Mouse (Mus musculus): ENCODE results near the gene Fam110a. TPM values are rescaled to one million over a fixed set of nuclear protein-coding genes. Genes with fewer than 3 reads are reported as not detected.
"Not testable (repeated sequence)": the region's sequence is repeated elsewhere in the genome, so short reads cannot be mapped to it uniquely, and the experiment has no call there.

Fam110a gene
- polyA plus RNA-seq, 1 experiment from 2014 or later = 11.1 TPM

DNA sequence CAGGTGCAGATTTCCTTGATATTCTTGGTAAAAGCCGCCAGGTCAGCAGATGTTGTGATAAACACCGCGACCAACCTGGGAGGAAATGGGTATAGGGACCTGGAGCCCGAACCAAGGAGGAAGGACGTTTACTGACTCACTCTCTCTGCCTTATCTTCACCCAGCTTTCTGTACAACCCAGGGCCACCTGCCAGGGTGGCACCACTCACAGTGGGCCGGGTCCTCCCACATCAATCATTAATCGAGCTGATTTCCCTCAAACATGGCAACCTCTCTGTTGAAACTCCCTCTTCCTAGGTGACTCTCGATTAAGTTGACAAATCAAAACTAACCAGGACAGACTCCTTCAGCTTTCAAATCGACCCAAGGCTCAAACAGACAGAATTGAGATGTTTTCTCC is 30.2 kb upstream of the Fam110a start:
- no peak overlapping the region for H3K4me2 ChIP-seq
- H3K27me3 ChIP-seq (replicated peaks) = 0 out of 2 replicates have a peak, but pooled peaks cover 11% of the 10 kb centered on the region
- 49% methylated on average over 9 of the region's 9 CpGs for WGBS (ENCODE audit: insufficient replicate concordance)
- H3K36me3 ChIP-seq = no peaks in the 10 kb centered on the region
- H3K4me1 ChIP-seq = no peaks in the 10 kb centered on the region
- no peak overlapping the region for H3K9ac ChIP-seq
- no peak overlapping the region for H3K4me3 ChIP-seq
- H3K27ac ChIP-seq = no peak overlapping the region
- ATAC-seq = no peak
- no peaks in the 10 kb centered on the region for H3K9me3 ChIP-seq (replicated peaks)

- Histone ChIP-seq H3K4me2 (no peak overlapping the region), H3K27me3 (replicated peaks) (0 out of 2 replicates have a peak, but pooled peaks cover 11% of the 10 kb centered on the region), H3K4me1 (no peaks in the 10 kb centered on the region), H3K9me3 (replicated peaks) (no peaks in the 10 kb centered on the region), H3K4me3 (no peak overlapping the region), H3K36me3 (no peaks in the 10 kb centered on the region), H3K27ac (no peak overlapping the region), H3K9ac (no peak overlapping the region)
- ATAC-seq = no peak
- WGBS (ENCODE audit: insufficient replicate concordance) = 55% methylated on average over 15 of the region's 15 CpGs
Measured at GRCm38 (mm10) chr2:152009061-152009779, 29.2 kb upstream of the Fam110a start.

- Histone ChIP-seq H3K4me2 (no peak overlapping the region), H3K27ac (no peak overlapping the region), H3K4me1 (no peaks in the 10 kb centered on the region), H3K36me3 (no peaks in the 10 kb centered on the region), H3K9me3 (replicated peaks) (no peaks in the 10 kb centered on the region), H3K9ac (no peak overlapping the region), H3K4me3 (no peak overlapping the region), H3K27me3 (replicated peaks) (0 out of 2 replicates have a peak, but pooled peaks cover 11% of the 10 kb centered on the region)
- no peak for ATAC-seq
- WGBS (ENCODE audit: insufficient replicate concordance) = 49% methylated on average over 10 of the region's 10 CpGs
Measured at GRCm38 (mm10) chr2:152007783-152008182, 27.8 kb upstream of the Fam110a start.

- ATAC-seq = no peak
- H3K36me3 ChIP-seq = no peaks in the 10 kb centered on the region
- H3K27me3 ChIP-seq (replicated peaks) = peaks cover 54% of the 10 kb centered on the region
- no peak overlapping the region for H3K4me2 ChIP-seq
- H3K27ac ChIP-seq = no peak overlapping the region
- WGBS (ENCODE audit: insufficient replicate concordance) = 21% methylated on average over 6 of the region's 6 CpGs
- H3K9ac ChIP-seq = no peak overlapping the region
- peaks cover 27% of the 10 kb centered on the region for H3K4me1 ChIP-seq
- H3K9me3 ChIP-seq (replicated peaks) = no peaks in the 10 kb centered on the region
- H3K4me3 ChIP-seq = no peak overlapping the region
Measured at GRCm38 (mm10) chr2:152002529-152002928, 22.5 kb upstream of the Fam110a start.

- H3K4me2 ChIP-seq = no peak overlapping the region
- H3K27ac ChIP-seq = no peak overlapping the region
- ATAC-seq = no peak
- 57% methylated on average over 6 of the region's 6 CpGs for WGBS (ENCODE audit: insufficient replicate concordance)
- no peak overlapping the region for H3K4me3 ChIP-seq
- H3K9ac ChIP-seq = no peak overlapping the region
- peaks cover 43% of the 10 kb centered on the region for H3K4me1 ChIP-seq
- peaks cover 65% of the 10 kb centered on the region for H3K27me3 ChIP-seq (replicated peaks)
- H3K9me3 ChIP-seq (replicated peaks) = no peaks in the 10 kb centered on the region
- no peaks in the 10 kb centered on the region for H3K36me3 ChIP-seq
Measured at GRCm38 (mm10) chr2:152000735-152001134, 20.7 kb upstream of the Fam110a start.

GRCm38 (mm10) chr2:152000291-152000679 is 20.3 kb upstream of the Fam110a start:
- H3K4me2 ChIP-seq = no peak overlapping the region
- H3K9ac ChIP-seq = no peak overlapping the region
- no peaks in the 10 kb centered on the region for H3K36me3 ChIP-seq
- no peaks in the 10 kb centered on the region for H3K9me3 ChIP-seq (replicated peaks)
- H3K4me1 ChIP-seq = peaks cover 43% of the 10 kb centered on the region
- WGBS (ENCODE audit: insufficient replicate concordance) = 47% methylated on average over 3 of the region's 3 CpGs
- no peak for ATAC-seq
- H3K27me3 ChIP-seq (replicated peaks) = peaks cover 66% of the 10 kb centered on the region
- no peak overlapping the region for H3K27ac ChIP-seq
- H3K4me3 ChIP-seq = no peak overlapping the region

DNA sequence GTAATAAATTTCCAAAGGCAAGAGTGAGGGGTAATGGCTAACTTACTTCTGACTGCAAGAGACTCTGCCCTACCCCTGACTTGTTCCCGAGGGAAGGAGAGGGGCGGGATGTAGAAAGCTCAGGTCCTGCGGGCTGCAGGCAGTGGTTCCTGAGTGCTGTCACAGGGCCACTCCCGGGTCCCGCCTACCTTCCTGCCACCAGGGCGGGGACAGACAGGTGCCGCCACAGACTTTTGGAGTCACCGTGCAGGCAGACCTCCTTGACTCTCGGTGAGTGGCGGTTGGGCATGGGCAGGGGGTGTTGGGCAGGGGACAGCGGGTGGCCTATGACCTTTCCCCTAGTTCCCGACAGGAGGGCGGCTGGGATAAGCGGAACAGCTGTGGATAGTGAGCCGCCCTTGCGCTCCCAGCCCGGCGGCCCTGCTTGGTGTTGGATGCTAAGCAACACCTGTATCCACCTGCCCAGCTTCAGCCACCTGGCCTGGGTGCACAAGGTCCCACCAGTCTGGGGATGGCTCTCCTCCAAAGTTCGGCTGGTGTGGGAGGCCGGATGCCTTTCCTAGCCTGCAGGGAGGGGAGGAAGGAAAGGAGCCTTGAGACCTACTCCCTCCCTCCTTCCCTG is 19.8 kb upstream of the Fam110a start:
- no peaks in the 10 kb centered on the region for H3K9me3 ChIP-seq (replicated peaks)
- H3K36me3 ChIP-seq = no peaks in the 10 kb centered on the region
- peaks cover 46% of the 10 kb centered on the region for H3K4me1 ChIP-seq
- H3K4me3 ChIP-seq = 0 out of 2 replicates have a peak overlapping the region, but pooled peaks have one; percentile 10
- H3K9ac ChIP-seq = no peak overlapping the region
- H3K4me2 ChIP-seq = peak overlapping the region; percentile 43
- WGBS (ENCODE audit: insufficient replicate concordance) = 22% methylated on average over 20 of the region's 20 CpGs
- ATAC-seq = no peak
- H3K27me3 ChIP-seq (replicated peaks) = peaks cover 69% of the 10 kb centered on the region
- H3K27ac ChIP-seq = no peak overlapping the region

DNA sequence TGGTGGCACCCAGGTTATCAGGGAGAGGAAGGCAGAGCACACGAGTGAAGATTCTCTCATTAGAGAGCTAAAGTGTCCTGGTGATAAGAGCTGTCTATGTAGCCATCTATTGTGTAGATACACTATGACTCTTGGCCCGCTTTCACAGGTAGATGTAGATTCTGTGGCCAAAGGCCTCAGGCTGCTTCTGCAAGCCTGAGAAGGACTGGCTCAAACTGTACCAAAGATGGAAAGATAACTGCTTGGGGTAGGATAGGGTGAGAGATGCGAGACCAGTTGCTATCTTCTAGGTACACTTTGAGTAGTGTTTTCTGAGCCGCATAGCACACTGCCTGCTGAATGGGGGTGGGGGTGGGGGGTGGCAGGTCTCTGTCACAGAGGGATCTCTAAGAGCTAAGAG is 18.9 kb upstream of the Fam110a start:
- Histone ChIP-seq H3K4me1 (peaks cover 46% of the 10 kb centered on the region), H3K27me3 (replicated peaks) (peaks cover 77% of the 10 kb centered on the region), H3K36me3 (no peaks in the 10 kb centered on the region), H3K9ac (no peak overlapping the region), H3K4me2 (peak overlapping the region; percentile 25; the same call in 1 of the 2 replicates), H3K9me3 (replicated peaks) (no peaks in the 10 kb centered on the region), H3K27ac (peak overlapping the region; percentile 13; the same call in 1 of the 2 replicates), H3K4me3 (no peak overlapping the region)
- peak; percentile 49; the same call in 1 of the 2 replicates for ATAC-seq
- 26% methylated on average over 4 of the region's 4 CpGs for WGBS (ENCODE audit: insufficient replicate concordance)

- ATAC-seq = no peak
- Histone ChIP-seq H3K9me3 (replicated peaks) (no peaks in the 10 kb centered on the region), H3K27ac (peak overlapping the region; percentile 13; the same call in 1 of the 2 replicates), H3K9ac (no peak overlapping the region), H3K4me2 (peak overlapping the region; percentile 25), H3K27me3 (replicated peaks) (peaks cover 81% of the 10 kb centered on the region), H3K4me1 (peaks cover 46% of the 10 kb centered on the region), H3K36me3 (no peaks in the 10 kb centered on the region), H3K4me3 (no peak overlapping the region)
- 47% methylated on average over 9 of the region's 9 CpGs for WGBS (ENCODE audit: insufficient replicate concordance)
Measured at GRCm38 (mm10) chr2:151998505-151998899, 18.5 kb upstream of the Fam110a start.

DNA sequence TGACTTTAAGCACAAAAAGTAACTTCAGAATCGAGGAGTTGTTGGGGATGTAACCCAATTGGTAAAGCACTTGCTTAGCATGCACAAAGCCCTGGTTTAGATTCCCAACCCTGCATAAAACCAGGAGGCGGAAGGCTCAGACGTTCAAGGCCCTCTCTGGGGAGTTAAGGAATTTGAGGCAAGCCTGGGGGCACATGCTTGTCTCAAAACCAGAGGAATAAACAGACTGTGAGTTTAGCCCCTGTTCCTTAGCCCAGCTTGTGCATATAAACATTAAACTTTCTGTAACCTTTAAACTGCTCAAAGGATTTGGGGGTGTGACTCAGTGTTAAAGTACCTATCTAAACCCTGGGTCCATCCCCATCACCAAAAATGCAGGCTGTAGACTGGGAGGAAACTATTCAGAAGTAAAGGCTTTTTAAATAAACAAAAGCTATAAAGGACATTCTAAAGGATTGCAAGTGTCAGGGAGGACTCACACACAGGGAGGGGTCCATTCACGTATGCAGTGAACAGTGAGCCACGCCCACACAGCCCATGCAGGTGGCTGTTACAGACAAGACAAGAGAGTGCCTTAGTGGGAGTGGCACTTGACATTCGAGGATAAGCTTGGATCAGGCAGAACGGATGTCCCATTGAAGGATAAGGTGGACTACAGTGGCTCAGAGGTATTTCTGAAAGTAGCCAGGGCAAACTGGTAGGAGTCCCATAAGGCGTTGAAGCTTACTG is 17.9 kb upstream of the Fam110a start:
- 37% methylated on average over 8 of the region's 8 CpGs for WGBS (ENCODE audit: insufficient replicate concordance)
- Histone ChIP-seq H3K4me2 (peak overlapping the region; percentile 25), H3K9me3 (replicated peaks) (no peaks in the 10 kb centered on the region), H3K36me3 (no peaks in the 10 kb centered on the region), H3K4me1 (peaks cover 46% of the 10 kb centered on the region), H3K9ac (no peak overlapping the region), H3K27me3 (replicated peaks) (peaks cover 86% of the 10 kb centered on the region), H3K27ac (no peak overlapping the region), H3K4me3 (no peak overlapping the region)
- peak; percentile 76 for ATAC-seq

DNA sequence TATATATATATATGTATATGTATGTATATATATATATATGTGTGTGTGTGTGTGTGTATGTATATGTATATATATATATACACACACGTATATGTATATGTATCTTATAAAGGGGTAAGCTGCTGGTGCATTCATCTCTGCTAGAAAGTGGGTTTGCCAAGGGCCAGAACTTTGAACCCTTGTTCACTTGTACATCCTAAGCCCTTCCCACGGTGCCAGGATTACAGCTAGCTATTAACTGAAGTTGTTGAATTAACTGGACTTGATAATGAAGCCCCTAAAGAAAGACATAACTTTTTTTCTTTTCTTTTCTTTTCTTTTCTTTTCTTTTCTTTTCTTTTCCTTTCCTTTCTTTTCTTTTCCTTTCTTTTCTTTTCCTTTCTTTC is 17.2 kb upstream of the Fam110a start:
- ATAC-seq; H3K9me3 ChIP-seq (replicated peaks); H3K27ac ChIP-seq; H3K36me3 ChIP-seq: not testable (repeated sequence)
- H3K9ac ChIP-seq = peak overlapping the region; percentile 53; the same call in 1 of the 2 replicates
- WGBS (ENCODE audit: insufficient replicate concordance) = 30% methylated on average over 2 of the region's 2 CpGs
- H3K27me3 ChIP-seq (replicated peaks) = peaks cover 91% of the 10 kb centered on the region
- peaks cover 46% of the 10 kb centered on the region for H3K4me1 ChIP-seq
- peak overlapping the region; percentile 68 for H3K4me2 ChIP-seq
- peak overlapping the region; percentile 44; the same call in 1 of the 2 replicates for H3K4me3 ChIP-seq
